Mouse (Mus musculus) limb, embryonic 12.5 days (tissue): ENCODE measurements around the gene Luzp1. TPM values are rescaled to one million over a fixed set of nuclear protein-coding genes. Genes with fewer than 3 reads are reported as not detected.

ENCODE experiments used
- ATAC-seq: fragments of 200-750 bp; cut with Nextera tagmentation; 2 replicates; pipeline ENCODE4 v1.8.0; 2017; ENCODE audit warnings: low read depth, moderate TSS enrichment; ENCODE audit not compliant: insufficient number of reproducible peaks, insufficient read depth, low FRiP score, low TSS enrichment
- H3K27ac ChIP-seq: fragments of 300-500 bp; sonication (generic); 2 replicates; pipeline ENCODE4 v1.5.1; 2016; ENCODE audit warnings: mild to moderate bottlenecking, moderate library complexity
- H3K27me3 ChIP-seq: fragments of 300-500 bp; sonication (generic); 2 replicates; pipeline ENCODE4 v1.6.1; 2016; ENCODE audit warnings: mild to moderate bottlenecking, moderate library complexity
- H3K36me3 ChIP-seq: fragments of 300-500 bp; sonication (generic); 2 replicates; pipeline ENCODE4 v1.6.1; 2016; ENCODE audit warnings: mild to moderate bottlenecking, moderate library complexity
- H3K4me1 ChIP-seq: fragments of 300-500 bp; sonication (generic); replicated peaks from 2 replicates; pipeline ENCODE4 v1.6.1; 2016
- H3K4me2 ChIP-seq: fragments of 300-500 bp; sonication (generic); 2 replicates; pipeline ENCODE4 v1.6.1; 2016; ENCODE audit warnings: mild to moderate bottlenecking, moderate library complexity
- H3K4me3 ChIP-seq: fragments of 300-500 bp; sonication (generic); replicated peaks from 2 replicates; pipeline ENCODE4 v1.5.1; 2016; ENCODE audit warnings: mild to moderate bottlenecking
- H3K9ac ChIP-seq: fragments of 300-500 bp; sonication (generic); replicated peaks from 2 replicates; pipeline ENCODE4 v1.6.1; 2016; ENCODE audit warnings: mild to moderate bottlenecking, moderate library complexity
- H3K9me3 ChIP-seq: fragments of 300-500 bp; sonication (generic); 2 replicates; pipeline ENCODE4 v1.6.1; 2016; ENCODE audit warnings: mild to moderate bottlenecking, moderate library complexity
- WGBS: fragments of 180-500 bp; shearing (Covaris S2); methylation state at CpG from one replicate; pipeline ENCODE4 v1.1.7; 2016; 5-methylcytosine and 5-hydroxymethylcytosine counted together
- polyA plus RNA-seq: library from polyadenylated mRNA; unstranded; fragments of >200 nt; fragmentation: Nextera tagmentation; extraction: Ambion mirVana; gene quantifications from 2 replicates; pipeline ENCODE4 v1.2.1, GENCODE M21; 2016

The Luzp1 gene
- polyA plus RNA-seq, 1 experiment from 2014 or later: 144 TPM

- H3K4me3 ChIP-seq: no peak overlapping the region
- no peaks in the 10 kb centered on the region for H3K27me3 ChIP-seq
- no peaks in the 10 kb centered on the region for H3K9me3 ChIP-seq
- H3K4me1 ChIP-seq: 0 out of 2 replicates have a peak, but pooled peaks cover 9% of the 10 kb centered on the region
- H3K27ac ChIP-seq: no peak overlapping the region; the same call in 1 of the 2 replicates
- ATAC-seq: no peak
- peaks cover 100% of the 10 kb centered on the region for H3K36me3 ChIP-seq
- 75% methylated on average over 3 of the region's 3 CpGs for WGBS
- H3K4me2 ChIP-seq: no peak overlapping the region
- no peak overlapping the region for H3K9ac ChIP-seq
These were observed 76.9 kb downstream of the Luzp1 start for GRCm38 (mm10) chr4:136546279-136547045.

GRCm38 (mm10) chr4:136547721-136548120 is 78.2 kb downstream of the Luzp1 start:
- no peak for ATAC-seq
- H3K4me2 ChIP-seq: no peak overlapping the region
- no peaks in the 10 kb centered on the region for H3K9me3 ChIP-seq
- no peaks in the 10 kb centered on the region for H3K27me3 ChIP-seq
- H3K27ac ChIP-seq: no peak overlapping the region
- H3K36me3 ChIP-seq: peaks cover 100% of the 10 kb centered on the region
- 0 out of 2 replicates have a peak, but pooled peaks cover 9% of the 10 kb centered on the region for H3K4me1 ChIP-seq
- no peak overlapping the region for H3K9ac ChIP-seq
- WGBS: 76% methylated on average over 1 of the region's 1 CpGs
- no peak overlapping the region for H3K4me3 ChIP-seq

- no peak for ATAC-seq
- WGBS: 89% methylated on average over 1 of the region's 1 CpGs
- Histone ChIP-seq H3K27me3 (no peaks in the 10 kb centered on the region), H3K9me3 (no peaks in the 10 kb centered on the region), H3K4me3 (no peak overlapping the region), H3K27ac (peak overlapping the region; percentile 66; the same call in 1 of the 2 replicates), H3K9ac (no peak overlapping the region), H3K4me1 (0 out of 2 replicates have a peak, but pooled peaks cover 9% of the 10 kb centered on the region), H3K4me2 (no peak overlapping the region), H3K36me3 (peaks cover 100% of the 10 kb centered on the region)
These were observed 78.8 kb downstream of the Luzp1 start for GRCm38 (mm10) chr4:136548381-136548801.

- Histone ChIP-seq H3K27me3 (no peaks in the 10 kb centered on the region), H3K9ac (no peak overlapping the region), H3K4me1 (0 out of 2 replicates have a peak, but pooled peaks cover 8% of the 10 kb centered on the region), H3K4me2 (no peak overlapping the region), H3K4me3 (no peak overlapping the region), H3K27ac (no peak overlapping the region), H3K36me3 (peaks cover 95% of the 10 kb centered on the region), H3K9me3 (no peaks in the 10 kb centered on the region)
- ATAC-seq: no peak
- WGBS: 79% methylated on average over 1 of the region's 1 CpGs
These were observed 83.5 kb downstream of the Luzp1 start for GRCm38 (mm10) chr4:136553108-136553507.

- WGBS: 87% methylated on average over 2 of the region's 2 CpGs
- H3K4me3 ChIP-seq: no peak overlapping the region
These were observed 88.1 kb downstream of the Luzp1 start for GRCm38 (mm10) chr4:136557638-136558037.

GRCm38 (mm10) chr4:136559690-136560089 is 90.1 kb downstream of the Luzp1 start:
- no peak for ATAC-seq
- Histone ChIP-seq H3K9ac (no peak overlapping the region), H3K4me1 (no peaks in the 10 kb centered on the region), H3K9me3 (no peaks in the 10 kb centered on the region), H3K27ac (0 out of 2 replicates have a peak overlapping the region, but pooled peaks have one; percentile 23), H3K4me2 (no peak overlapping the region), H3K27me3 (no peaks in the 10 kb centered on the region), H3K36me3 (peaks cover 92% of the 10 kb centered on the region), H3K4me3 (no peak overlapping the region)
- WGBS: 90% methylated on average over 2 of the region's 2 CpGs

More at GRCm38 (mm10) chr4:136557638-136558037, 88.1 kb downstream of the Luzp1 start:
- no peaks in the 10 kb centered on the region for H3K27me3 ChIP-seq
- no peak for ATAC-seq
- peaks cover 91% of the 10 kb centered on the region for H3K36me3 ChIP-seq
- H3K4me2 ChIP-seq: no peak overlapping the region
- no peaks in the 10 kb centered on the region for H3K9me3 ChIP-seq
- H3K9ac ChIP-seq: no peak overlapping the region
- H3K4me1 ChIP-seq: no peaks in the 10 kb centered on the region
- H3K27ac ChIP-seq: no peak overlapping the region

- Histone ChIP-seq H3K4me2 (no peak overlapping the region), H3K4me3 (no peak overlapping the region), H3K9ac (no peak overlapping the region), H3K27ac (no peak overlapping the region), H3K9me3 (no peaks in the 10 kb centered on the region), H3K27me3 (no peaks in the 10 kb centered on the region), H3K36me3 (peaks cover 94% of the 10 kb centered on the region), H3K4me1 (no peaks in the 10 kb centered on the region)
- ATAC-seq: no peak
- 91% methylated on average over 8 of the region's 8 CpGs for WGBS
These were observed 90.9 kb downstream of the Luzp1 start for GRCm38 (mm10) chr4:136560270-136560991.

DNA sequence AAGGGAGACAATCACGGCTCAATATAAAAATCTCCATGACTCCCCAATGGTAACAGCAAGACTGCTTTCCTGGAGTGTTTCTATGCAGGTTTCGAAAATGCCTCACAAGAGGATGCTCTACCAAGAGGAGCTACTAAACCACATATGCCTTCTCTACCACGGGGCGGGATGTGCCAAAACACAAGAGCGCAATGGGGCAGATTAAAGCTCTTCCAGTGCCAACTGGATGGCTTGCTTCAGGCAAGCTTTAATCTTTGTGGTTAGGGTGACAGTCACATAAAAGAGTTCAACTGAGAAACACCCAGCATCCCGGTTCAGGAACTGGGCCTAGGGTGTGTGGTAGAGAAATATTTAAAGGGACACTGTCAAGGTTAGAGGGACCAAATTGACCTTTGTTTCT is 93.2 kb downstream of the Luzp1 start:
- Histone ChIP-seq H3K27me3 (no peaks in the 10 kb centered on the region), H3K4me2 (no peak overlapping the region), H3K9me3 (no peaks in the 10 kb centered on the region), H3K36me3 (peaks cover 94% of the 10 kb centered on the region), H3K4me1 (no peaks in the 10 kb centered on the region), H3K9ac (no peak overlapping the region), H3K4me3 (no peak overlapping the region), H3K27ac (no peak overlapping the region)
- 92% methylated on average over 6 of the region's 6 CpGs for WGBS
- ATAC-seq: no peak

DNA sequence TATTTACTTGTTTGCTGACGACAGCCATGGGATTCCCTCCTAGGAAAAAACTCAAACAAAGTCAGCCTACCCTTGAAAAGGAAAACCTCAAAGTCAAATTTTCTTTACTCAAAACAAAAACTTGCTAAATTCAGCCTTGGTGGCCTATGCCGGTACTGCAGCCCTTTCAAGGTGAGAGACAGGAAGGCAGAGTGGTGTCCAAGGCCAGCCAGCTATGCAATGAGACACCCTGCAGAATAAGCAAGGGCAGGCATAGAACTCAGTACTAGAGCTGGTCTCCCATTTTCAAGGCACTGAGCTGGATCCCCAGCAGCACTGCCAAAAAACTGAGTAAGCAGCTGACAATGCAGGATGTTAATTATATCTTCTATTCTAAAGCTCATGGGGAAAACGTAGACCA is 99.1 kb downstream of the Luzp1 start:
- H3K4me3 ChIP-seq: no peak overlapping the region
- H3K27ac ChIP-seq: no peak overlapping the region
- H3K4me1 ChIP-seq: no peaks in the 10 kb centered on the region
- H3K9me3 ChIP-seq: no peaks in the 10 kb centered on the region
- H3K4me2 ChIP-seq: no peak overlapping the region
- ATAC-seq: no peak
- H3K27me3 ChIP-seq: no peaks in the 10 kb centered on the region
- WGBS: 83% methylated on average over 3 of the region's 3 CpGs
- H3K36me3 ChIP-seq: peaks cover 90% of the 10 kb centered on the region
- no peak overlapping the region for H3K9ac ChIP-seq

GRCm38 (mm10) chr4:136569998-136570397 is 100.4 kb downstream of the Luzp1 start:
- H3K27ac ChIP-seq: no peak overlapping the region
- no peak for ATAC-seq
- H3K36me3 ChIP-seq: peaks cover 79% of the 10 kb centered on the region
- no peak overlapping the region for H3K4me2 ChIP-seq
- H3K9me3 ChIP-seq: no peaks in the 10 kb centered on the region
- H3K27me3 ChIP-seq: no peaks in the 10 kb centered on the region
- H3K9ac ChIP-seq: no peak overlapping the region
- no peak overlapping the region for H3K4me3 ChIP-seq
- H3K4me1 ChIP-seq: no peaks in the 10 kb centered on the region

GRCm38 (mm10) chr4:136581885-136582284 is 112.3 kb downstream of the Luzp1 start:
- ATAC-seq: no peak
- H3K4me3 ChIP-seq: no peak overlapping the region
- H3K27ac ChIP-seq: no peak overlapping the region
- 90% methylated on average over 3 of the region's 3 CpGs for WGBS
- no peak overlapping the region for H3K4me2 ChIP-seq
- H3K36me3 ChIP-seq: peaks cover 14% of the 10 kb centered on the region; the same call in 1 of the 2 replicates
- H3K9ac ChIP-seq: no peak overlapping the region
- no peaks in the 10 kb centered on the region for H3K9me3 ChIP-seq
- peaks cover 7% of the 10 kb centered on the region; the same call in 1 of the 2 replicates for H3K4me1 ChIP-seq
- no peaks in the 10 kb centered on the region for H3K27me3 ChIP-seq
